Mouse (Mus musculus): ENCODE results near the gene Pdia2. TPM values are rescaled to one million over a fixed set of nuclear protein-coding genes. Genes with fewer than 3 reads are reported as not detected.

Gene Pdia2
- polyA plus RNA-seq, 1 experiment from 2014 or later, result 0.25 TPM

- no peak for ATAC-seq (replicated peaks; ENCODE audit: insufficient number of reproducible peaks, insufficient read depth, low FRiP score, low read depth)
- H3K9ac ChIP-seq, result no peak overlapping the region
- H3K27me3 ChIP-seq, result no peaks in the 10 kb centered on the region
- no peak overlapping the region for H3K4me3 ChIP-seq
- H3K36me3 ChIP-seq, result no peaks in the 10 kb centered on the region
- no peaks in the 10 kb centered on the region for H3K9me3 ChIP-seq (replicated peaks)
- peaks cover 8% of the 10 kb centered on the region for H3K4me1 ChIP-seq (replicated peaks)
- H3K4me2 ChIP-seq, result no peak overlapping the region
- WGBS, result 87% methylated on average over 5 of the region's 5 CpGs
- no peak overlapping the region for H3K27ac ChIP-seq
These were observed 30.9 kb upstream of the Pdia2 start for GRCm38 (mm10) chr17:26229776-26230175.

- no peak overlapping the region for H3K4me3 ChIP-seq
- H3K27me3 ChIP-seq, result no peaks in the 10 kb centered on the region
- no peak overlapping the region for H3K4me2 ChIP-seq
- peaks cover 8% of the 10 kb centered on the region for H3K4me1 ChIP-seq (replicated peaks)
- H3K27ac ChIP-seq, result 0 out of 2 replicates have a peak overlapping the region, but pooled peaks have one; percentile 24
- no peaks in the 10 kb centered on the region for H3K36me3 ChIP-seq
- no peak for ATAC-seq (replicated peaks; ENCODE audit: insufficient number of reproducible peaks, insufficient read depth, low FRiP score, low read depth)
- no peak overlapping the region for H3K9ac ChIP-seq
- H3K9me3 ChIP-seq (replicated peaks), result no peaks in the 10 kb centered on the region
- WGBS, result 65% methylated on average over 12 of the region's 12 CpGs
These were observed 26.3 kb upstream of the Pdia2 start for GRCm38 (mm10) chr17:26225150-26225549.

- Histone ChIP-seq H3K9ac (no peak overlapping the region), H3K36me3 (no peaks in the 10 kb centered on the region; the same call in 1 of the 2 replicates), H3K9me3 (replicated peaks) (no peaks in the 10 kb centered on the region), H3K27ac (no peak overlapping the region), H3K4me2 (no peak overlapping the region), H3K4me3 (no peak overlapping the region), H3K27me3 (no peaks in the 10 kb centered on the region), H3K4me1 (replicated peaks) (peaks cover 8% of the 10 kb centered on the region)
- no peak for ATAC-seq (replicated peaks; ENCODE audit: insufficient number of reproducible peaks, insufficient read depth, low FRiP score, low read depth)
- WGBS, result 69% methylated on average over 2 of the region's 2 CpGs
These were observed 22.6 kb upstream of the Pdia2 start for GRCm38 (mm10) chr17:26221508-26221907.

- no peak for ATAC-seq (replicated peaks; ENCODE audit: insufficient number of reproducible peaks, insufficient read depth, low FRiP score, low read depth)
- peaks cover 5% of the 10 kb centered on the region; the same call in 1 of the 2 replicates for H3K36me3 ChIP-seq
- no peak overlapping the region for H3K27ac ChIP-seq
- H3K4me2 ChIP-seq, result no peak overlapping the region
- no peak overlapping the region for H3K4me3 ChIP-seq
- H3K9ac ChIP-seq, result no peak overlapping the region
- no peaks in the 10 kb centered on the region for H3K9me3 ChIP-seq (replicated peaks)
- no peaks in the 10 kb centered on the region for H3K27me3 ChIP-seq
- WGBS, result 83% methylated on average over 11 of the region's 11 CpGs
- H3K4me1 ChIP-seq (replicated peaks), result no peaks in the 10 kb centered on the region
These were observed 13.8 kb upstream of the Pdia2 start for GRCm38 (mm10) chr17:26212681-26213080.

- no peaks in the 10 kb centered on the region for H3K9me3 ChIP-seq (replicated peaks)
- 87% methylated on average over 7 of the region's 7 CpGs for WGBS
- H3K36me3 ChIP-seq, result peaks cover 5% of the 10 kb centered on the region; the same call in 1 of the 2 replicates
- no peak for ATAC-seq (replicated peaks; ENCODE audit: insufficient number of reproducible peaks, insufficient read depth, low FRiP score, low read depth)
- no peaks in the 10 kb centered on the region for H3K4me1 ChIP-seq (replicated peaks)
- H3K27ac ChIP-seq, result no peak overlapping the region
- no peak overlapping the region for H3K4me3 ChIP-seq
- no peak overlapping the region for H3K4me2 ChIP-seq
- no peaks in the 10 kb centered on the region for H3K27me3 ChIP-seq
- no peak overlapping the region for H3K9ac ChIP-seq
These were observed 13.4 kb upstream of the Pdia2 start for GRCm38 (mm10) chr17:26212241-26212640.

- H3K27me3 ChIP-seq, result peaks cover 23% of the 10 kb centered on the region
- no peak within 1 kb of the TSS for H3K27ac ChIP-seq
- H3K9me3 ChIP-seq (replicated peaks), result no peaks in the 10 kb centered on the region
- H3K4me1 ChIP-seq (replicated peaks), result peaks cover 11% of the 10 kb centered on the region
- H3K4me3 ChIP-seq, result no peak within 1 kb of the TSS
- WGBS, result 87% methylated on average over 12 of the region's 12 CpGs
- H3K36me3 ChIP-seq, result no peaks in the 10 kb centered on the region
- no peak within 1 kb of the TSS for H3K4me2 ChIP-seq
- no peak within 1 kb of the TSS for H3K9ac ChIP-seq
- ATAC-seq (replicated peaks; ENCODE audit: insufficient number of reproducible peaks, insufficient read depth, low FRiP score, low read depth), result no peak
These were observed 8.8 kb upstream of the Pdia2 start, which contains the start of gene Arhgdig for GRCm38 (mm10) chr17:26207686-26208085. Arhgdig (minus strand) TSS chr17:26207786.

- ATAC-seq (replicated peaks; ENCODE audit: insufficient number of reproducible peaks, insufficient read depth, low FRiP score, low read depth), result no peak
- H3K4me3 ChIP-seq, result no peak overlapping the region
- no peak overlapping the region for H3K9ac ChIP-seq
- WGBS, result 35% methylated on average over 1 of the region's 1 CpGs
- no peaks in the 10 kb centered on the region for H3K9me3 ChIP-seq (replicated peaks)
- H3K4me2 ChIP-seq, result no peak overlapping the region
- H3K27ac ChIP-seq, result no peak overlapping the region
- H3K27me3 ChIP-seq, result peaks cover 36% of the 10 kb centered on the region
- H3K4me1 ChIP-seq (replicated peaks), result peaks cover 15% of the 10 kb centered on the region
- no peaks in the 10 kb centered on the region for H3K36me3 ChIP-seq
These were observed 7.5 kb upstream of the Pdia2 start for GRCm38 (mm10) chr17:26206392-26206791.

GRCm38 (mm10) chr17:26204766-26205165 is 5.9 kb upstream of the Pdia2 start:
- no peak for ATAC-seq (replicated peaks; ENCODE audit: insufficient number of reproducible peaks, insufficient read depth, low FRiP score, low read depth)
- no peak overlapping the region for H3K9ac ChIP-seq
- H3K4me3 ChIP-seq, result no peak overlapping the region
- peaks cover 25% of the 10 kb centered on the region for H3K4me1 ChIP-seq (replicated peaks)
- 34% methylated on average over 11 of the region's 11 CpGs for WGBS
- peaks cover 52% of the 10 kb centered on the region for H3K27me3 ChIP-seq
- no peak overlapping the region for H3K27ac ChIP-seq
- H3K36me3 ChIP-seq, result no peaks in the 10 kb centered on the region
- no peak overlapping the region for H3K4me2 ChIP-seq
- H3K9me3 ChIP-seq (replicated peaks), result no peaks in the 10 kb centered on the region

GRCm38 (mm10) chr17:26203321-26203811 is 4.5 kb upstream of the Pdia2 start:
- H3K4me2 ChIP-seq, result peak overlapping the region; percentile 94
- H3K27me3 ChIP-seq, result peaks cover 58% of the 10 kb centered on the region
- peaks cover 25% of the 10 kb centered on the region for H3K4me1 ChIP-seq (replicated peaks)
- H3K27ac ChIP-seq, result no peak overlapping the region
- ATAC-seq (replicated peaks; ENCODE audit: insufficient number of reproducible peaks, insufficient read depth, low FRiP score, low read depth), result no peak
- H3K9ac ChIP-seq, result peak overlapping the region; percentile 42
- no peaks in the 10 kb centered on the region for H3K9me3 ChIP-seq (replicated peaks)
- no peaks in the 10 kb centered on the region for H3K36me3 ChIP-seq
- 3% methylated on average over 30 of the region's 30 CpGs for WGBS
- H3K4me3 ChIP-seq, result peak overlapping the region; percentile 56

- ATAC-seq (replicated peaks; ENCODE audit: insufficient number of reproducible peaks, insufficient read depth, low FRiP score, low read depth), result no peak; the same call in 1 of the 2 replicates
- no peaks in the 10 kb centered on the region for H3K9me3 ChIP-seq (replicated peaks)
- peak within 1 kb of the TSS; percentile 99 for H3K4me2 ChIP-seq
- peaks cover 25% of the 10 kb centered on the region for H3K4me1 ChIP-seq (replicated peaks)
- H3K9ac ChIP-seq, result peak within 1 kb of the TSS; percentile 42
- H3K27me3 ChIP-seq, result peaks cover 58% of the 10 kb centered on the region
- H3K4me3 ChIP-seq, result peak within 1 kb of the TSS; percentile 60
- WGBS, result 2% methylated on average over 22 of the region's 22 CpGs
- H3K36me3 ChIP-seq, result no peaks in the 10 kb centered on the region
- no peak within 1 kb of the TSS for H3K27ac ChIP-seq
These were observed 3.9 kb upstream of the Pdia2 start, which contains the start of gene Rgs11 for GRCm38 (mm10) chr17:26202737-26203136. Rgs11 (plus strand) TSS chr17:26202951.

- Histone ChIP-seq H3K9ac (no peak overlapping the region), H3K27me3 (peaks cover 58% of the 10 kb centered on the region), H3K4me1 (replicated peaks) (peaks cover 25% of the 10 kb centered on the region), H3K4me2 (peak overlapping the region; percentile 99; the same call in 1 of the 2 replicates), H3K4me3 (0 out of 2 replicates have a peak overlapping the region, but pooled peaks have one; percentile 60), H3K9me3 (replicated peaks) (no peaks in the 10 kb centered on the region), H3K36me3 (no peaks in the 10 kb centered on the region; the same call in 1 of the 2 replicates), H3K27ac (no peak overlapping the region)
- no peak for ATAC-seq (replicated peaks; ENCODE audit: insufficient number of reproducible peaks, insufficient read depth, low FRiP score, low read depth)
These were observed 3.1 kb upstream of the Pdia2 start for GRCm38 (mm10) chr17:26201998-26202397.
